Mouse (Mus musculus): ENCODE measurements around the gene Krtap1-4. TPM values are rescaled to one million over a fixed set of nuclear protein-coding genes. Genes with fewer than 3 reads are reported as not detected.

Gene Krtap1-4
- polyA plus RNA-seq, 1 experiment from 2014 or later: not detected

Other genes with a start within 250 kb of the Krtap1-4 start
- not detected in 2 replicates for gene Krt26, start 245.7 kb downstream of the Krtap1-4 start, polyA plus RNA-seq (2014; fragmentation: Nextera tagmentation; extraction: Ambion mirVana)
- not detected in 2 replicates for gene Krt27, start 232.6 kb downstream of the Krtap1-4 start, polyA plus RNA-seq (2014; fragmentation: Nextera tagmentation; extraction: Ambion mirVana)
- gene Krt28, start 208.8 kb downstream of the Krtap1-4 start, polyA plus RNA-seq (2014; fragmentation: Nextera tagmentation; extraction: Ambion mirVana): 0.41 and 0.47 TPM in 2 replicates
- gene Krt10, start 194.3 kb downstream of the Krtap1-4 start, polyA plus RNA-seq (2014; fragmentation: Nextera tagmentation; extraction: Ambion mirVana): 23.8 and 24.0 TPM in 2 replicates
- not detected in 2 replicates for gene Krt12, start 161.4 kb downstream of the Krtap1-4 start, polyA plus RNA-seq (2014; fragmentation: Nextera tagmentation; extraction: Ambion mirVana)
- gene Krt20, start 145.5 kb downstream of the Krtap1-4 start, polyA plus RNA-seq (2014; fragmentation: Nextera tagmentation; extraction: Ambion mirVana): 0.32 and 0.44 TPM in 2 replicates
- 0.24 and 0.35 TPM in 2 replicates for gene Krt23, start 90.5 kb downstream of the Krtap1-4 start, polyA plus RNA-seq (2014; fragmentation: Nextera tagmentation; extraction: Ambion mirVana)
- 0.12 TPM in 1 of 2 replicates, not detected in the other for gene Krt39, start 62.3 kb downstream of the Krtap1-4 start, polyA plus RNA-seq (2014; fragmentation: Nextera tagmentation; extraction: Ambion mirVana)
- gene Krt40, start 40.5 kb downstream of the Krtap1-4 start, polyA plus RNA-seq (2014; fragmentation: Nextera tagmentation; extraction: Ambion mirVana): not detected in 2 replicates
- gene Krtap3-3, start 32.8 kb downstream of the Krtap1-4 start, polyA plus RNA-seq (2014; fragmentation: Nextera tagmentation; extraction: Ambion mirVana): not detected in 2 replicates
- not detected in 2 replicates for gene Krtap3-2, start 26.8 kb downstream of the Krtap1-4 start, polyA plus RNA-seq (2014; fragmentation: Nextera tagmentation; extraction: Ambion mirVana)
- gene Gm11939, start 24.2 kb downstream of the Krtap1-4 start, polyA plus RNA-seq (2014; fragmentation: Nextera tagmentation; extraction: Ambion mirVana): not detected in 2 replicates
- not detected in 2 replicates for gene Krtap3-1, start 17.0 kb downstream of the Krtap1-4 start, polyA plus RNA-seq (2014; fragmentation: Nextera tagmentation; extraction: Ambion mirVana)
- gene Krtap1-5, start 2.6 kb downstream of the Krtap1-4 start, polyA plus RNA-seq (2014; fragmentation: Nextera tagmentation; extraction: Ambion mirVana): not detected in 2 replicates
- gene Krtap1-3, start 7.7 kb upstream of the Krtap1-4 start, polyA plus RNA-seq (2014; fragmentation: Nextera tagmentation; extraction: Ambion mirVana): not detected in 2 replicates
- gene Krtap9-3, start 14.5 kb upstream of the Krtap1-4 start, polyA plus RNA-seq (2014; fragmentation: Nextera tagmentation; extraction: Ambion mirVana): not detected in 2 replicates
- not detected in 2 replicates for gene Gm11938, start 19.7 kb upstream of the Krtap1-4 start, polyA plus RNA-seq (2014; fragmentation: Nextera tagmentation; extraction: Ambion mirVana)
- gene Gm11937, start 26.5 kb upstream of the Krtap1-4 start, polyA plus RNA-seq (2014; fragmentation: Nextera tagmentation; extraction: Ambion mirVana): not detected in 2 replicates
- gene Krtap2-4, start 31.2 kb upstream of the Krtap1-4 start, polyA plus RNA-seq (2014; fragmentation: Nextera tagmentation; extraction: Ambion mirVana): not detected in 2 replicates
- not detected in 2 replicates for gene Gm11562, start 36.8 kb upstream of the Krtap1-4 start, polyA plus RNA-seq (2014; fragmentation: Nextera tagmentation; extraction: Ambion mirVana)
- gene Krtap4-1, start 44.6 kb upstream of the Krtap1-4 start, polyA plus RNA-seq (2014; fragmentation: Nextera tagmentation; extraction: Ambion mirVana): not detected in 2 replicates
- not detected in 2 replicates for gene Krtap4-2, start 51.4 kb upstream of the Krtap1-4 start, polyA plus RNA-seq (2014; fragmentation: Nextera tagmentation; extraction: Ambion mirVana)
- not detected in 2 replicates for gene Krtap4-7, start 60.4 kb upstream of the Krtap1-4 start, polyA plus RNA-seq (2014; fragmentation: Nextera tagmentation; extraction: Ambion mirVana)
- gene Gm11555, start 66.6 kb upstream of the Krtap1-4 start, polyA plus RNA-seq (2014; fragmentation: Nextera tagmentation; extraction: Ambion mirVana): not detected in 2 replicates
- gene Gm11563, start 75.3 kb upstream of the Krtap1-4 start, polyA plus RNA-seq (2014; fragmentation: Nextera tagmentation; extraction: Ambion mirVana): not detected in 2 replicates
- gene Krtap4-6, start 82.3 kb upstream of the Krtap1-4 start, polyA plus RNA-seq (2014; fragmentation: Nextera tagmentation; extraction: Ambion mirVana): not detected in 2 replicates
- gene Gm14190, start 107.1 kb upstream of the Krtap1-4 start, polyA plus RNA-seq (2014; fragmentation: Nextera tagmentation; extraction: Ambion mirVana): not detected in 2 replicates
- gene Gm14180, start 150.6 kb upstream of the Krtap1-4 start, polyA plus RNA-seq (2014; fragmentation: Nextera tagmentation; extraction: Ambion mirVana): not detected in 2 replicates
- gene Gm11595, start 189.3 kb upstream of the Krtap1-4 start, polyA plus RNA-seq (2014; fragmentation: Nextera tagmentation; extraction: Ambion mirVana): not detected in 2 replicates
- gene Krtap4-8, start 197.1 kb upstream of the Krtap1-4 start, polyA plus RNA-seq (2014; fragmentation: Nextera tagmentation; extraction: Ambion mirVana): not detected in 2 replicates
- not detected in 2 replicates for gene Krtap4-9, start 201.5 kb upstream of the Krtap1-4 start, polyA plus RNA-seq (2014; fragmentation: Nextera tagmentation; extraction: Ambion mirVana)
- gene Gm11596, start 209.8 kb upstream of the Krtap1-4 start, polyA plus RNA-seq (2014; fragmentation: Nextera tagmentation; extraction: Ambion mirVana): not detected in 2 replicates
- not detected in 2 replicates for gene Gm11569, start 215.3 kb upstream of the Krtap1-4 start, polyA plus RNA-seq (2014; fragmentation: Nextera tagmentation; extraction: Ambion mirVana)
- gene Gm11554, start 220.8 kb upstream of the Krtap1-4 start, polyA plus RNA-seq (2014; fragmentation: Nextera tagmentation; extraction: Ambion mirVana): not detected in 2 replicates
- not detected in 2 replicates for gene Krtap4-13, start 226.2 kb upstream of the Krtap1-4 start, polyA plus RNA-seq (2014; fragmentation: Nextera tagmentation; extraction: Ambion mirVana)
- gene Gm11564, start 232.0 kb upstream of the Krtap1-4 start, polyA plus RNA-seq (2014; fragmentation: Nextera tagmentation; extraction: Ambion mirVana): not detected in 2 replicates

Data from limb, embryonic 11.5 days (tissue).